Mouse (Mus musculus) midbrain, embryonic 13.5 days (tissue): ENCODE results near the gene Kiz. TPM values are rescaled to one million over a fixed set of nuclear protein-coding genes. Genes with fewer than 3 reads are reported as not detected.

Source experiments
- ATAC-seq: fragments of 200-750 bp; cut with Nextera tagmentation; 2 replicates; pipeline ENCODE4 v1.8.0; 2017; ENCODE audit warnings: mild to moderate bottlenecking, moderate TSS enrichment, moderate library complexity
- H3K27ac ChIP-seq: fragments of 300-500 bp; sonication (generic); 2 replicates; pipeline ENCODE4 v1.5.1; 2015; ENCODE audit warnings: inconsistent platforms, mild to moderate bottlenecking, moderate library complexity
- H3K27me3 ChIP-seq: fragments of 300-500 bp; sonication (generic); 2 replicates; pipeline ENCODE4 v1.6.1; 2015; ENCODE audit warnings: mild to moderate bottlenecking, inconsistent platforms
- H3K36me3 ChIP-seq: fragments of 300-500 bp; sonication (generic); 2 replicates; pipeline ENCODE4 v1.6.1; 2015; ENCODE audit warnings: mild to moderate bottlenecking, inconsistent platforms
- H3K4me1 ChIP-seq: fragments of 300-500 bp; sonication (generic); replicated peaks from 2 replicates; pipeline ENCODE4 v1.6.1; 2015; ENCODE audit warnings: inconsistent platforms
- H3K4me2 ChIP-seq: fragments of 300-500 bp; sonication (generic); replicated peaks from 2 replicates; pipeline ENCODE4 v1.6.1; 2015; ENCODE audit warnings: moderate library complexity, mild to moderate bottlenecking, inconsistent platforms
- H3K4me3 ChIP-seq: fragments of 300-500 bp; sonication (generic); replicated peaks from 2 replicates; pipeline ENCODE4 v1.5.1; 2015; ENCODE audit warnings: mild to moderate bottlenecking, inconsistent platforms
- H3K9ac ChIP-seq: fragments of 300-500 bp; sonication (generic); replicated peaks from 2 replicates; pipeline ENCODE4 v1.6.1; 2015; ENCODE audit warnings: mild to moderate bottlenecking, inconsistent platforms
- H3K9me3 ChIP-seq: fragments of 300-500 bp; sonication (generic); 2 replicates; pipeline ENCODE4 v1.6.1; 2016; ENCODE audit warnings: mild to moderate bottlenecking, inconsistent platforms
- WGBS: fragments of 180-500 bp; shearing (Covaris S2); methylation state at CpG from one replicate; pipeline ENCODE4 v1.1.7; 2015; 5-methylcytosine and 5-hydroxymethylcytosine counted together
- polyA plus RNA-seq: library from polyadenylated mRNA; unstranded; fragments of >200 nt; fragmentation: Nextera tagmentation; extraction: Ambion mirVana; gene quantifications from 2 replicates; pipeline ENCODE4 v1.2.1, GENCODE M21; 2015

Gene Kiz
- polyA plus RNA-seq, 1 experiment from 2014 or later = 34.9 TPM

GRCm38 (mm10) chr2:146985807-146986206, 130.1 kb downstream of the Kiz start:
- no peaks in the 10 kb centered on the region for H3K36me3 ChIP-seq
- 90% methylated on average over 1 of the region's 1 CpGs for WGBS

GRCm38 (mm10) chr2:146986429-146986828, 130.8 kb downstream of the Kiz start:
- no peaks in the 10 kb centered on the region for H3K27me3 ChIP-seq
- H3K27ac ChIP-seq = no peak overlapping the region
- H3K4me3 ChIP-seq = no peak overlapping the region
- H3K4me2 ChIP-seq = no peak overlapping the region
- no peak overlapping the region for H3K9ac ChIP-seq
- H3K9me3 ChIP-seq = no peaks in the 10 kb centered on the region
- H3K36me3 ChIP-seq = no peaks in the 10 kb centered on the region
- H3K4me1 ChIP-seq = no peaks in the 10 kb centered on the region
- ATAC-seq = no peak

More at GRCm38 (mm10) chr2:146985807-146986206, 130.1 kb downstream of the Kiz start:
- no peak overlapping the region for H3K4me3 ChIP-seq
- ATAC-seq = no peak
- H3K27ac ChIP-seq = no peak overlapping the region
- no peaks in the 10 kb centered on the region for H3K27me3 ChIP-seq
- no peaks in the 10 kb centered on the region for H3K4me1 ChIP-seq
- H3K9ac ChIP-seq = no peak overlapping the region
- no peak overlapping the region for H3K4me2 ChIP-seq
- H3K9me3 ChIP-seq = no peaks in the 10 kb centered on the region

GRCm38 (mm10) chr2:147007265-147007664, 151.6 kb downstream of the Kiz start:
- WGBS = 97% methylated on average over 2 of the region's 2 CpGs
- peaks cover 9% of the 10 kb centered on the region for H3K4me1 ChIP-seq

GRCm38 (mm10) chr2:147009084-147009483, 153.4 kb downstream of the Kiz start:
- Histone ChIP-seq H3K36me3 (no peaks in the 10 kb centered on the region), H3K4me2 (no peak overlapping the region), H3K9ac (no peak overlapping the region), H3K27me3 (no peaks in the 10 kb centered on the region), H3K27ac (no peak overlapping the region), H3K4me1 (peaks cover 14% of the 10 kb centered on the region), H3K9me3 (no peaks in the 10 kb centered on the region), H3K4me3 (no peak overlapping the region)
- no peak for ATAC-seq

More at GRCm38 (mm10) chr2:147007265-147007664, 151.6 kb downstream of the Kiz start:
- no peaks in the 10 kb centered on the region for H3K36me3 ChIP-seq
- no peaks in the 10 kb centered on the region for H3K9me3 ChIP-seq
- H3K27ac ChIP-seq = no peak overlapping the region
- ATAC-seq = no peak
- H3K4me3 ChIP-seq = no peak overlapping the region
- H3K27me3 ChIP-seq = no peaks in the 10 kb centered on the region
- H3K9ac ChIP-seq = no peak overlapping the region
- no peak overlapping the region for H3K4me2 ChIP-seq

- H3K9me3 ChIP-seq = no peaks in the 10 kb centered on the region
- WGBS = 98% methylated on average over 4 of the region's 4 CpGs
- H3K4me1 ChIP-seq = peaks cover 23% of the 10 kb centered on the region
- no peak overlapping the region for H3K9ac ChIP-seq
- H3K27me3 ChIP-seq = no peaks in the 10 kb centered on the region
- H3K4me3 ChIP-seq = no peak overlapping the region
- H3K36me3 ChIP-seq = no peaks in the 10 kb centered on the region
- no peak overlapping the region for H3K4me2 ChIP-seq
- ATAC-seq = no peak
- no peak overlapping the region for H3K27ac ChIP-seq
Observed at GRCm38 (mm10) chr2:147010141-147010540, 154.5 kb downstream of the Kiz start.

- no peak overlapping the region for H3K9ac ChIP-seq
- no peak overlapping the region for H3K27ac ChIP-seq
- H3K36me3 ChIP-seq = 0 out of 2 replicates have a peak, but pooled peaks cover 2% of the 10 kb centered on the region
- WGBS = 95% methylated on average over 9 of the region's 9 CpGs
- H3K9me3 ChIP-seq = no peaks in the 10 kb centered on the region
- ATAC-seq = no peak
- no peaks in the 10 kb centered on the region for H3K27me3 ChIP-seq
- peaks cover 31% of the 10 kb centered on the region for H3K4me1 ChIP-seq
- H3K4me2 ChIP-seq = no peak overlapping the region
- H3K4me3 ChIP-seq = no peak overlapping the region
Observed at GRCm38 (mm10) chr2:147010952-147011351, 155.3 kb downstream of the Kiz start.

GRCm38 (mm10) chr2:147011474-147012140, 155.9 kb downstream of the Kiz start:
- H3K4me3 ChIP-seq = peak overlapping the region; percentile 71
- ATAC-seq = no peak
- H3K27ac ChIP-seq = no peak overlapping the region

GRCm38 (mm10) chr2:147012141-147012622, 156.5 kb downstream of the Kiz start:
- Histone ChIP-seq H3K27me3 (no peaks in the 10 kb centered on the region), H3K4me3 (peak overlapping the region; percentile 71), H3K36me3 (0 out of 2 replicates have a peak, but pooled peaks cover 3% of the 10 kb centered on the region), H3K9ac (peak overlapping the region; percentile 80), H3K9me3 (no peaks in the 10 kb centered on the region), H3K27ac (peak overlapping the region; percentile 92; the same call in 1 of the 2 replicates), H3K4me2 (peak overlapping the region; percentile 61), H3K4me1 (peaks cover 31% of the 10 kb centered on the region)
- WGBS = 51% methylated on average over 7 of the region's 7 CpGs
- no peak for ATAC-seq

More at GRCm38 (mm10) chr2:147011474-147012140, 155.9 kb downstream of the Kiz start:
- H3K4me2 ChIP-seq = peak overlapping the region; percentile 61
- WGBS = 82% methylated on average over 3 of the region's 3 CpGs
- H3K36me3 ChIP-seq = 0 out of 2 replicates have a peak, but pooled peaks cover 3% of the 10 kb centered on the region
- H3K9me3 ChIP-seq = no peaks in the 10 kb centered on the region
- peaks cover 31% of the 10 kb centered on the region for H3K4me1 ChIP-seq
- no peaks in the 10 kb centered on the region for H3K27me3 ChIP-seq
- H3K9ac ChIP-seq = peak overlapping the region; percentile 80; the same call in 1 of the 2 replicates

GRCm38 (mm10) chr2:147012623-147013184, 157.0 kb downstream of the Kiz start, which contains the start of gene Xrn2:
Gene Xrn2, plus strand, starts transcription at chr2:147012996.
- peaks cover 31% of the 10 kb centered on the region for H3K4me1 ChIP-seq
- ATAC-seq = peak; percentile 96
- peak within 1 kb of the TSS; percentile 92 for H3K27ac ChIP-seq
- H3K27me3 ChIP-seq = no peaks in the 10 kb centered on the region
- H3K4me3 ChIP-seq = peak within 1 kb of the TSS; percentile 71
- H3K9me3 ChIP-seq = no peaks in the 10 kb centered on the region
- under 1% methylated on average over 34 of the region's 37 CpGs for WGBS
- peak within 1 kb of the TSS; percentile 80 for H3K9ac ChIP-seq
- peak within 1 kb of the TSS; percentile 61 for H3K4me2 ChIP-seq
- 0 out of 2 replicates have a peak, but pooled peaks cover 3% of the 10 kb centered on the region for H3K36me3 ChIP-seq

GRCm38 (mm10) chr2:147013194-147013969, 157.7 kb downstream of the Kiz start:
- H3K27me3 ChIP-seq = no peaks in the 10 kb centered on the region
- 0 out of 2 replicates have a peak, but pooled peaks cover 3% of the 10 kb centered on the region for H3K36me3 ChIP-seq
- H3K9ac ChIP-seq = peak overlapping the region; percentile 80
- H3K27ac ChIP-seq = peak overlapping the region; percentile 92
- peaks cover 31% of the 10 kb centered on the region for H3K4me1 ChIP-seq
- under 1% methylated on average over 59 of the region's 59 CpGs for WGBS
- H3K9me3 ChIP-seq = no peaks in the 10 kb centered on the region
- peak overlapping the region; percentile 71 for H3K4me3 ChIP-seq
- ATAC-seq = peak; percentile 96
- peak overlapping the region; percentile 61 for H3K4me2 ChIP-seq

- Histone ChIP-seq H3K4me2 (peak overlapping the region; percentile 61), H3K4me1 (peaks cover 31% of the 10 kb centered on the region), H3K27me3 (no peaks in the 10 kb centered on the region), H3K9me3 (no peaks in the 10 kb centered on the region), H3K36me3 (0 out of 2 replicates have a peak, but pooled peaks cover 3% of the 10 kb centered on the region), H3K27ac (no peak overlapping the region), H3K9ac (peak overlapping the region; percentile 80), H3K4me3 (peak overlapping the region; percentile 71)
- ATAC-seq = no peak
- WGBS = 31% methylated on average over 15 of the region's 15 CpGs
Observed at GRCm38 (mm10) chr2:147014101-147014886, 158.6 kb downstream of the Kiz start.
